Mouse (Mus musculus) testis, postnatal 10 days (tissue): ENCODE measurements around the gene Phospho1.

Source experiments
- DNase-seq: peaks from one replicate; pipeline ENCODE4 v3.0.0; 2021; ENCODE audit warnings: low spot score

The Phospho1 gene

DNA sequence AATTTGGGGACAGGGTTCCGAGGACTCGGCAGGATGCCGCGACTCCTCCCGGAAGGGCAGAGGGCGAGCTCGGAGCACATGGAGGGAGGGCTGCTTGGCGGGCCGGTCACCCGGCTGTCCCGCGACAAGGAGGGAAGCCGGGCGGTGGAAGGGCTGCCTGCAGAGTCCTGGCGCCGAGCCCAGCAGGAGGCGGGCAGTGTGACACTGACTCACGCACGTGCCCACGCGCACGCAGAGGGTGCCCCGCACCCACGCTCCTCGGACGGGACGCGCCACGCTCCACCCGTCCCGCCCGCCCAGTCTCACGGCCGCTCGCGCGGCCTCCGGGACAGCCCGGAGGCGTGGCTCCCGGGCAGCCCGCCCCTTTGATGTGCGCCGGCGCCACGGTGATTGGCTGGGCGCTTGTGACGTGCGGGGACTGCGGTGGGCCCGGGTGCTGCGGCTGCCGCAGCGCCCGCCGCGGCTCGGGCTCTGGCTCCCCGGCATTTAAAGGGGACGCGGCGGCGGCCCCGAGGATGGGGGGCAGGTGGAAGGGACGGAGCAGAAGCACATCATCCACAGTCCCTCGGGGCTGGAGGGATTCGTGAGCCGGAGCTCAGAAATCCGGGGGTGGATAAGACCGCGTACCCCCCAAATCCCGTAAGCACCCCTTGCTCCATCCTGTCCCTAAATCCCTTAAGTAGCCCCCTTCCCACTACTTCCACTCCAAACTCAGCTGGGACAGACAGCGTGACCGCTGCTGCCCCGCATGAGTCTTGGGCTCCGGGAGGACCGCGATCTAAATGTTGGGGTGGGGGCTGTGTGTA, at the start of gene Phospho1:
Gene Phospho1, plus strand, starts transcription at position 429 of the 806 bp plus-strand sequence.
- DNase-seq = peak; percentile 94

DNA sequence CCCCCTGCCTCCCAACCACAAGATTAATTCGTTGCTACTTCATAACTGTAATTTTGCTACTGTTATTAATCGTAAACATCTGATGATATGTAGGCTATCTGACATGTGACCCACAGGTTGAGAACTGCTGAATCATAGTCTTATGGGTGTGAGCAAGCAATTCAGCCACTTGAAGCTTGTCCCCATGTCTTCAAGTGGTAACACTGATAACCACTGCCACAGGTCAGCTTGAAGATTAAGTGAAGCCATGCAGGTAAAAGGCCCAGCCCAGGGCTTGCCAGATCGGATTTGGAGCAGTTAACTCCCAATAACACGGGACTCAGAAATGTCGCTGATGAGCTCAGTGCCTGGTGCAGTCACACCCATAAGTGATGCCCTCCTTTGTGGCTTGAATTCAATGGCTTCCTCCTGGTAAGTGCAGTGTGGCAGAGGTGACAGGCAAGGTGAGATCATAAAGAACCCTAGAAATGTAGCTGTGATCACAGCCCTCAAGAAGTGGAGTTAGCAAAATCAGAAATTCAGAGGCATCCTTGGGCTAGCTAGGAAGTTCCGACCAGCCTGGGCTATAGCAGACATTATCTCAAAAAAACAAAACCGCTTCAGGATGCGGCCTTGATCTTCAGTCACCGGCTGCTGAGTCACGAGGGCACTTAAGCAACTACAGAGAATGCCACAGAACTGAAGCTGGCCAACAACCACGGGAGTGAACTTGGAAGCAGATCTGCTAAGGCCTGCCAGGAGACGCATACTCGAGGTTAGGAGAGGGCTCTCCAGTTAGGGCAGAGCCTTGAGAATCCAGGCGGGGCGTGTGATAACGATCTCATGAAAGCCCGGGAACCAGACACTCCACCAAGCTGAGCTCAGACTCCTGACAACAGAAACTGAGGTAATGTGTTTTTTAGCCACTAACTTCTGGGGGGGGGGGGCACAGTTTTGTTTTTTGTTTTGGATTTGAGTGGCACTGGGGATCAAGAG, 46.7 kb upstream of the Phospho1 start:
- DNase-seq = peak; percentile 64

DNA sequence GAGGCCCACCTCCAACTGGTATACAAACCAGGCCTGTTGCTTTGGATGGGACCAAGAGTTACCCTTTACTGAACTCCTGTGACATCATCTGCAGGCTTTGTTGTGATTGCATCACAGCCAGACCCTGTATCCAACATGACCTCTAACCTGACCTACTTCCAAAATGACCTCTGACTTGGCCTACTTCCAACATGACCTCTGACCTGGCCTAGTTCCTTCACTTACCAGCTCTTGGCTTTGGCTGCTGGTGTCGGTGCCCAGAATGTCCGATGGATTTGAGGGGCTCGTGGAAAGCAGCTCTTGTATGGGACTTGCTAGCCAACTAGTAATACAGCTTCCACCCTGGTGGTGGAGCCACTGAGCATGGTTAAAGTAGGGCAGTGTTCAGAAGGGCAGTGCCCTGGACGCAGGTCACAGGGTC, 45.5 kb upstream of the Phospho1 start:
- DNase-seq = peak; percentile 68

DNA sequence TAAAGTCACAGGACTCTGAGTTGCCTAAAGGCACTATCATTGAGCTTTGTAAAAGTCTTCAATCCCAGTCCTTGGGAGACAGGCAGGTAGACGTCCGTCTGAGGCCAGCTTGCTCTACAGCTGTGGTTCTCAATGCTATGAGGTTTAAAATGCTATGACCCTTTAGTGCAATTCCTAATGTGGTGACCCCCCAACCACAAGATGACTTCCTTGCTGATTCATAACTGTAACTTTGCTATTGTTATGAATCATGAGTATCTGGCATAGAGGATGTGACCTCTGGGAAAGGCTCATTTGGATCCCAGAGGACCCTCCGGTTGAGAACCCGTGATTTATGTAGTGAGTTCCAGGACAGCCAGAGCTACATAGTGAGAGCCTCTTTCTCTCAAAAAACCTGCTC, 44.9 kb upstream of the Phospho1 start:
- no peak for DNase-seq

DNA sequence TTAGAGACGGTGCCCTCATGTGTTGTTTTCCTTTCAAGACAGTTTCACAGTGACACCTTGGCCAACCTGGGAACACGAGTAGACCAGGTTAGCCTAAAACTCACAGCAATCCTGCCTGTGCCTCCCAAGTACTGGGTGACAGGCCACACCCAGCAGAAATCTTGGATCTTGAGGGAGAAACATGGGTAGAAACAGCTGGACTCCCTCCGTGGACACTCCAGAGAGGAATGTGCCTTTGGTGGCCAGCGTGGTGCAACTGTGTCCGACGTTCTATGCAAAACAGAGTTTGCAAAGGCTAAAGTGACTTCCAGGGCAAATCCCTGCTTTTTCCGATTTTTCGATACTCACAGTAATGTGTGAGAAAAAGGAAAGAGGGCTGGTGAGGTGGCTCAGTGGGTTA, 43.8 kb upstream of the Phospho1 start:
- DNase-seq = no peak

DNA sequence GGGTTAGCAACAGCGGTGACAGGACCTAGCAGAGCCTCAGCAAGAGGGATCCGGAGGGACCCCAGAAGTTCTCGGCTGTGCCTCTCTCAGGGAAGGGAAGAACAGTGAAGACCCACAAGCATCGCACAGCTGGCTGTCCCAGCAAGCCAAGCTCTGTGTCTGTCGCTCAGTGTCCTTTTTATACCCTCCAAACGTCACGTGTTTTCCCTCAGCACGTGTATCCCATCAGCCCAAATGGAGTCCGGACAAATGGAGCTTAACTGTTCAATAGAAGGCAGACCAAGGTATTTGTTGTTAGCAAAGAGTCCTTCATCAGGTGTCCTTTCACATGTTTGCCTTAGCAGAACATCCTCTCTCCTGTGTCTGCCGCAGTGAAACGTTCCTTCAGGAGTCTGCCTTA, 42.7 kb upstream of the Phospho1 start:
- DNase-seq = no peak

DNA sequence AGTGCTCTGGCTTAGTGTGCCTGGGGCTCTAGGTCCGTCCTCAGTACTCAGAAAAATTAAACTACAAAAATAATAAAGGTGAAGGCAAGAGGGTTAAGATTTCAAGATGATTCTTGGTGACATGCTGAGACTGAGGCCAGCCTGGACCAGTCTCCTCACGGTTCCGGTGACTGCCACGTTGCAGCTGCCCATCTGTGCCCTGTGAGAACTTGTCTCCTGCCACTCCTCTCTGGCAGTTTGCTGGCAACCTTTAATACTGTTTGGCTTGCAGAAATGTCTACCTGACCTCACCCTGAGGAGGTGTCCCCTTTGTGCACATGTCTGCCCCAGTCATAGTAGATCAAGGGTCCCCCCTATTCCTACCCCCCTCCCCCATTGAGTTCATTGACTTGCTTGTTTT, 40.8 kb upstream of the Phospho1 start:
- no peak for DNase-seq

DNA sequence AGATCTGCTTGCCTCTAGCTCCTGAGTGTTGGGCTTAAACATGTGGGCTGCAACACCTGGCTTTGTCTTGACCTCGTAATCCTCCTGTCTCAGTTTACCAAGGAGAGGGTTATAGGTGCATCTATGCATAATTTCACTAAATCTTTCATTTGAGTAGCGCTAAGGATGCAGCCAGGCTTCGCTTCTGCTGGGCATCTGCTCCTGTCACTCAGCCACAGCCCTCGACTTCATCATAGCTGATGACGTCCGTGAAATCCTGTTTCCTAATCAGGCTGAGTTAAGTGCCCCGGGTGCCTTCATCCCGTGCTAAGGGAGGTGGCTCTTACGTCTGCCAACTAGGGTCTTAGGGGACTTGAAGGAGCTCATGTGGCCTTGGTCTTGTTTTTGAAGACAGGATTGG, 40.3 kb upstream of the Phospho1 start:
- no peak for DNase-seq

DNA sequence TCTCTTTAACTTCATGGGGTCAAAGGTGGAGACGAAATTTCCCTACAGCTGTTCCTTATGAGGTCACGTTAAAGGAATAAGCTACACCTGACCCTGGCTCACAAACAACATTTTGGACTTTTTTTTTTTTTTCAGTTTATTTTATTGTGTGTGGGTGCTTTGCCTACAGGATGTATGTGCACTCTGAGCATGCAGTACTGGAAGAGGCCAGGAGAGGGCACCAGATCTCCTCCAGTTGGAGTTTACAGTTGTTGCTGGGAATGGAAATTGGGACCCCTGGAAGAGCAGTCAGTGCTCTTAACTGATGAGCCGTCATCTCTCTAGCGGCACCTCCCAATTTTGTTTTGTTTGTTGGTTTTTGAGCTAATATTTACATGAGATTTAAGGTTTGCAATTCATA, 38.6 kb upstream of the Phospho1 start:
- DNase-seq = peak; percentile 67

DNA sequence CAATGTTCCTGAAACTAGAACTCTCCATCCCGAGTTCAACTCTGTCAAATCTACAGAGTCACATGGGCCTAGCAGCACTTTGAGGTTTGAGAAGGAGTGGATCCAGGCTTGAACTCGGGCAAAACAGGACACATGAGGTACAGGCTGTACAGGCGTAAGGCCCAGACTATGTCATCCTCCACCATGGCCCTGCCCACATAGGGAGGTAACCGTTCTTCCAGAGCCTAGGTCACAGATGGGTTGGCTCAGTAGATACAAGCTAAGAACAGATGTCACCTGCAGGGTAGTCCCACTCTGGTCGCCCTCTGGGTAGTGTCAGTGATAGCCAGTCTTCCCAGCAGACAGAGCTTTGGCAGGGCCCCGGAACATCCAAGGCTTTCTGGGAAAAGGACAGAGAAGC, 37.8 kb upstream of the Phospho1 start:
- DNase-seq = no peak

DNA sequence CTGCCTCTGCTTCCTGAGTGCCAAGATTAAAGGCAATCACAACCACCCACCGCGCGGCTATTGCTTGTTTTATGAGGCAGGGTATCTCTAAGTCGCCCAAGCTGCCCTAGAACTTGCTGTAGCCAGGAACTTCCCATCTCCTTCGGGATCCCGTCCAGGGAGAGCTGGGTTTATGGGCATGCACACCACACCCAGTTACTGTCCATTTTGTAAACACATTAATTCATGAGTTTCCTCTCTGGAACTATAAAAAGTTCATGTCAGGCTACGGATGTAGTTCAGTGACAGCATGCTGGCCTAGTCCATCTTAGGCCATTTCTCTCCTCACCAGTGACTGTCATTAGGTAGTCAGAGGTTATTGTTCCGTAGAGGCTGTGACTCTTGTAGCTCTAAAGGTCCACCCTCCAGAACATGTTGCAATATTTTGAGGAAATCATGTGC, 34.8 kb upstream of the Phospho1 start:
- no peak for DNase-seq

DNA sequence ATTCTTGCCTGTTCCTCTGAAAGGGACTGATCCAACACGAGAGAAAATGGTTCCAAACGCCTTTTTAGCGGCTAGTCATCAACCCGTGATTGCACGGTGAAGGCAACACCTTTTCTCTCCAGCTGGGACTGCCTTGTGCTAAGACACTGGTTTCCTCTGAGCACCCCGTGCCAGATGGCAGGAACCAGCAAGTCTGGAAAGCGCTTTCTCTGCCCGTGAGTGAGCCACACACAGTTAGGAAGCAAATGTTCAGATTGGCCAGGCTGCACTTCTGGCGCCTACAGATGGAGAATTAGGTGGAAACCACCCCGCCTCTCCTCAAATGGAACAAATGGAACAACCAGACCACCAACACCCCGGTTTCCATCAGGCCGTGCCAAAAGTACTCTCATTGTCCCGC, 32.5 kb upstream of the Phospho1 start:
- no peak for DNase-seq

DNA sequence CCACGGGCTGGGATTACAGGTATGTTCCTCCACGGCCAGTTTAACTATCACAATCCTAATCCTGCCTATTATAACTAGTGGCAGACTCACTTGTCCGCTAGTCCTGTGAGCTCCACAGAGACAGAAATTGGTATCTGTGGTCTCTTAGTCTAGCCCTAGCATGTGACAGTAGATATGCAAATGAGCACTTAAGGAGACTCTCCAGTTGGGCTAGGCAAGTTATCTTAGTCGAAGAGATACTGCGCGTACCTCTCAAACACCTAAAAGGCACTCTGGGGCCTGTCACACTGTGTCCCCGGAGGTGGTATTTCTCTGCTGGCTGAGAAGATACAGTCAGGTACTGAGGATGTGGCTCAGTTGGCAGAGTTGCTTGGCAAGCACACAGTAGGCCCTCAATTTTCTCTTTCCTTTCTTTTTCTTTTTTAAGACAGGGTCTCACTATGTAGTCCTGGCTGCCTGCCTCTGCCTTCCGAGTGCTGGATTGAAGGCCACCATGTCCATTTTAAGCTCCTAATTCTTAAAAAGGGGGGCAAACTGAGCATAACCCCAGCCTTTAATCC, 31.3 kb upstream of the Phospho1 start:
- no peak for DNase-seq

DNA sequence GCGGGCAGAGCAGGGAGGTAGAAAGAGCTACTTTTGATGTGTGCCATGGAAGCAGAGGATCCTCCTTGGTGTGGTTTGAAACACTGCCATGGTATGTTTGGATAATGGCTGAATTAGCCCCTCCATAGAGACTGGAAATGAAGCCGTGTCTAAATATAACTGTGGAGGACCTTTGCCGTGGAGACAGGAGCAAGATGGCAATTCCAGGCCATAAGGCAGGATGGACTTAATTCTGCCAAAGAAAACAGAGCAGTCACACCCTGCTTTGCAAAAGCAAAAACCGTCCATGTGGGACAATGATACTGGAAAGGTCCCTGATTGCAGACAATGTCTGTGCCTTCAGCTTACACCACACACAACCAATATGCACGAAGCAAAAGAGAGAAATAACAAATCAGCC, 30.1 kb upstream of the Phospho1 start:
- DNase-seq = no peak

DNA sequence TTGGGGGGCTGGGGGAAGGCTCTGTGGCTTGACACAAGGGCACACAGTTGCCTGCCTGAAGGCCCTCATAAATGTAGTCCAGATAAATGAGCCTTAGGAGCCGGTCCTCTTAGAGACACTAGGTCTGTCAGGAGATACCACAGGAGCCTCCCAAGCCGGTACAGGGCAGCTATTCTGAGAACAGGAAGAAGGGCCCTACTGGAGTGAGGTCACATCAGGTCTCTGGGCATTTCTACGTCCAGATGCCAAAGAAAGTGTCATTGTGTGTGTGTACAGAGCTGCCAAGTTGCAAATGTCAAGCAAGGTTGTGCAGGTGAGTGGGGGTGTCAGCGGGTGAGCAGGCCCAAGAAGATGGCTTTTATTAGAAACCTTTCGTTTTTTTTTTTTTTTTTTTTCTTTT, 28.7 kb upstream of the Phospho1 start:
- DNase-seq = no peak

DNA sequence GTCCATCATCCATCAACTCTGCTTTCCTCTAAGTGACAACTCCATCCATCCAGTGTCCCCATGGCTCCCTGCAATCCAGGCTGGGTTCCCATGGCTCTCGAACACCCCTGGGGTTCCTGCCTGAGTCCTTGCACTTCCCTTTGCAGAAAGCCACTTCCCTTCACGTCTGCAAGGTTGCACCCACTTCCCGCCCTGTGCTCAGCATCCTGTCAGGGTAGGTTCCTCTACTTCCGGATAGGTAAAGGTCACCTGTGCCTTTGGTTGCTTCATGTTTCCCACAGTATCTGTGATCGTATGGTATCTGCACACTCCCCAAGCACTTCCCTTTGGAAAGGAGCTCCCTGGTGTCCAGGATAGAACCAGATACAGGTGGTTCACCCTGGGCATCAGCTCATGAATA, 19.3 kb upstream of the Phospho1 start:
- DNase-seq = no peak

DNA sequence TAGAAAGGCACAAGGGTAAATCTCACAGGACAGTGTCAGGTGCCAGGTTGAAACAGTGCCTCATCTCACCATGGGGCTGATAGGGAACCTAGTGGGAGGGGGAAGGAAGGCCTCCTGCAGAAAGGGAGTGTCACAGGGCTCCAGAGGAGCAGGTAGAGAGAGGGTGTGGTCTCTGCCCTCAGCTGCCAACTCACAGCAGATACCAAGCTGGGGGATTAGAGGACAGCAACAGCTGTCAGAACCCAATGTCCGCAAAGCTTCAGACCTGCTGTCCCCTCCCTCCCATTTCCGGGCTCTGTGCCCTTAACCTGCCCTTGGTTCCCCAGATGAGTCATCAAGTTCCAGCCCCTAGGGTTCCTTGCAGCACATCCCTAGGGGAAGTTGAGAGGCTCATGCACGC, 18.8 kb upstream of the Phospho1 start:
- no peak for DNase-seq

DNA sequence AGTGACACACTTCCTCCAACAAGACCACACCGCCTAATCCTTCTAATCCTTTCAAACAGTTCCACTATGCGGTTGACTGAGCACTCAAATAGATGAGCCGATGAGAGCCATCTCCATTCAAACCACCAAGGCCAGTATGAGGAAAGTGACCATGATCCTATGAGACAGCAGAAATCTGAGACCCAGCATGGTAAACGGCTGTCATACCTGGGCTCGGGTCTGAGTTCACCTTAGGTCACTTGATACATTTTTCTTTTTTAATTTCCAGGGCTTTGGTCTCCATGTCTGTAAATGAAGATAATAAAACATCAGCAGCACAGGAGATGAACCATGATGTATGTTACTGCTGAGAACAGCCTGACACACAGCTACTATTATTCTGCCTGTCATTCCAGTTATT, 16.4 kb upstream of the Phospho1 start:
- DNase-seq = no peak

DNA sequence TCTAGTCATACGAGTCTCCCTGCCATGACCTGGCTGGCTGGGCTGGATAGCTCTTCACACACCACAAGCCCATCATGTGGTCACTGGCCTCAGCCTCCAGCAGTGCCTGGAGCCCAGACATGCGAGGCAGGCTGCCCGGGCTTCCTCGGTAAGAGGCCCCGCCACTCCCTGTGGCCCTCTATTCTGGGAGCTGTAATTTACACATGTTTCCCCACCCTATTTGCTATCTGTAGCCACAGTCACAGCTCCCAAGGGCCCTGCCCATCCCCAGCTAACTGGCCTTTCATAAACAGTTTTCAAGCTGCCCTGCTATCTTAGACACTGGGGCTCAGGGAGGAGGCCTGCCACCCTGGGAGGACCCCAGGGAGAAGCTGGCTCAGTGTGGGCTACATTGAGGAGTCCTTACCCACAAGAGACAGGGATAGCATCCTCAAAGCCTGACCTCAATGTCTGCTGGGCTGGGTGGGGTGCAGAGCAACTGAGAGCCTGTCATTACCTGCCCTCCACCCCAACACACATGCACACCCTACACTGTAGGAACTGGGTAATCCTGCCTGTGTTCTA, 15.8 kb upstream of the Phospho1 start:
- no peak for DNase-seq

DNA sequence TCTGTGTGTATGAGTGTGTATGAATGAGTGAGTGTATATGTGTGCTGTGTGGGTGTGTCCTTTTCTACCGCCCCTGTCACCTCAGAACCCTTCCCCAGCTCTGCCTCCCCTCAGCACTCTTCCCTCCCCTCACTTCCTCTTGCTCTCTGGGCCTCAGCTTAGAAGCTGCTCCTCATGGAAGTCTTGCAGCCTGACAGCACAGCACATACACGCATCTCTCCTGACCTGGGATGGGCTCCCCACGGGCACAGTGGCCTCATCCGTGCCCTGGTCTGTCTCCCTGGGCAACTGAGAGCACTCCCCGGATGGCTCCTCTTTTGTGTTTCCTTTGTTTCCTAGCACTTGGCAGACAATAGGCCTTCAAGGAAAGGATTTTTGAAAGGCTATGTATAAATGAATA, 14.7 kb upstream of the Phospho1 start:
- DNase-seq = no peak

DNA sequence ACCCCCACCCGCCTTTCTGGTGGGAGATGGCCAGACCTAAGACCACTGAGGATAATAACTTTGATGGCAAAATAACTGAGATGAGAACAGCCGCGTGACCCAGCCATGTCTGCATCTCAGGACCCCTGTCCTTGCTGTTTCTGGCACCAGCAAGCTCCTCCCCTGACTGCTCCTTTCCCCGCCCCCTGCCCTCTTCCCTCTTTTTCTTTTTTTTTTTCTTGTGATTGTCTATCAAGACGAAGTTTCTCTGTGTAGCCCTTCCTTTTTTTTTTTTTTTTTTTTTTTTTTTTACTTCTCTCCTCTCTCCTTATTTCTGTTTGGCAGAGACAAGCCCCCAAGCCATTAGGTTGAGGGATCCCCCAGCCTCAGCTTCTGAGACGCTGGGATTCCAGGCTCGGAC, 13.5 kb upstream of the Phospho1 start:
- DNase-seq = no peak

DNA sequence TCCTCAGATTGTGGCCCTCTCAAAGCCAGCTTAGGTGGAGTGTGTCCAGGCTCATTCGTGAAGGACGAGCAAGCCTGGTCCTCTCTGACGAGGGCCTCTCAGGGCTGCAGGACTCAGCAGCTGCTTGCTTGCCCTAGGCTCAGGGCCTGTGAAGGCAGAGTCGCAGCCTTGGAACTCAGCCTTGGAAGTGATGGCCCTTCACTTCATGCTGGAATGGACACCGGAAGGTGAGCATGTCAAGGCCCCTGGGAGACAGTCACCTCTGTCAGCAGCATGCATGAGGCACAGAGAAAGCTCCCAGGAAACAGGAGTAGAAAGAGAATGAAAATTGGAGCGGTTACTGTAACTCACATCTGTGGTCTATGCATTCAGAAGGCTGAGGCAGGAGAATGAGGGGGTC, 12.6 kb upstream of the Phospho1 start:
- DNase-seq = no peak
